ENCODE assay signal across 8 mouse cellular contexts in the genomic region with DNA sequence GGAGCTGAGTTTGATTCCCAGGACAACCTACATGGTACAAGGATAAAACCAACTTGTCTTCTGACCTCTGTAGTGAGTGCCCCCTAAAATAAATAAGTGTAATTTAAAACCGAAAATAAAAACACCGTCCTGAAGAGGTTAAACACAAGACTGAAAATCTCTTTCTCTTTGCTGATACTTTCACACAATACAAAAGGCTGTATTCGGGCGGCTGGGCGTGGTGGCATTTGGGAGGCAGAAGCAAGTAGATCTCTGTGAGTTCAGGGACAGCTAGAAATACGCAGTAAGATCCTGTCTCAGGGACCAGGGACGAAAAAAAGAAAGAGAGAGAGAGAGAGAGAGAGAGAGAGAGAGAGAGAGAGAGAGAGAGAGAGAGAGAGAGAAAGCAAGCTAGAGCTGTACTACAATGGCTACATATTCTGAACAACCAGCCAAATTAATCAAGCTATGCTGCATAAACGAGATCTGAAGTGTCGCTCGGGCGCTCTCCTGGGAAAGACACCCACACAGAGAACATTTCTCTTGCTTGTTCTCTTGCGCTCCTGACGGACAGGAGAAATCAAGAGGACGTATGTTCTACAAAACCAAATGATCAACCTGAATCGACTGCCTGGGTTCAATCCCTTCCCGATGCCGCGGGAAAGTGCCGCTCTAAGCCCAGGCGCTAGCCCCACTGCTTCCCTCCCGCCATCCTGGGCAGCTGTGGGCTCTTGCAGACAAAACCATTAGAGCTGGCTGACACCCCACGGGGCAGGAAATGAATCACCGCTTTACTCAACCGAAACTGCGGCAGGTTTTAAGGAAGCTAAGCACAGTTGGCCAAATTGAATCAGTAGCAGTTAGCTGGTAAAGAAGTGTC. TPM values are rescaled to one million over a fixed set of nuclear protein-coding genes. Genes with fewer than 3 reads are reported as not detected.
DNase-seq lines count a peak whose midpoint lies in the region; ATAC-seq lines count a peak whose summit lies in the region.

No protein-coding gene starts in this region.

- peak overlapping the region; percentile 54; the same call in 1 of the 2 replicates for H3K9ac ChIP-seq in forebrain, embryonic 12.5 days
- H3K9ac ChIP-seq in heart, embryonic 16.5 days (ENCODE audit: low read length) = peak overlapping the region; percentile 73
- H3K9ac ChIP-seq in liver, embryonic 16.5 days (ENCODE audit: low read depth, low read length) = peak overlapping the region; percentile 25; the same call in 1 of the 2 replicates
- peak overlapping the region; percentile 37 for H3K9ac ChIP-seq in neural tube, embryonic 11.5 days (ENCODE audit: low read length)

- DNase-seq in CD4-positive, CD25-positive, alpha-beta regulatory T cell, adult 2 months (ENCODE audit: low read depth, low spot score) = peak; percentile 83
- peak; percentile 92 for DNase-seq in brain, adult 2 months (ENCODE audit: low read depth, low spot score)
- DNase-seq in kidney, postnatal 25 days = peak; percentile 62 to 76
- DNase-seq in neural tube, embryonic 11.5 days (ENCODE audit: low spot score) = peak; percentile 82
- DNase-seq in thymus, adult 18-20 months = peak; percentile 54 to 64

- H3K4me2 ChIP-seq in forebrain, embryonic 12.5 days = peak overlapping the region; percentile 55
- peak overlapping the region; percentile 74 for H3K4me2 ChIP-seq in heart, embryonic 16.5 days (ENCODE audit: low read depth, low read length)
- H3K4me2 ChIP-seq in liver, embryonic 16.5 days (ENCODE audit: low read depth, low read length) = peak overlapping the region; percentile 33
- peak overlapping the region; percentile 39 for H3K4me2 ChIP-seq in neural tube, embryonic 11.5 days (ENCODE audit: low read depth)

- H3K4me1 ChIP-seq in forebrain, embryonic 12.5 days = peaks cover 60% of the 10 kb centered on the region
- peaks cover 39% of the 10 kb centered on the region for H3K4me1 ChIP-seq in heart, embryonic 16.5 days (ENCODE audit: control insufficient read depth, insufficient read depth, low read length)
- H3K4me1 ChIP-seq in liver, embryonic 16.5 days (ENCODE audit: control insufficient read depth, low read depth, low read length) = peaks cover 4% of the 10 kb centered on the region
- H3K4me1 ChIP-seq in neural tube, embryonic 11.5 days (ENCODE audit: control insufficient read depth, insufficient read depth, low read length) = peaks cover 20% of the 10 kb centered on the region

- no peaks in the 10 kb centered on the region for H3K36me3 ChIP-seq in forebrain, embryonic 12.5 days (replicated peaks)
- no peaks in the 10 kb centered on the region for H3K36me3 ChIP-seq in heart, embryonic 16.5 days (ENCODE audit: control insufficient read depth, insufficient read depth)
- H3K36me3 ChIP-seq in liver, embryonic 16.5 days (ENCODE audit: control insufficient read depth, insufficient read depth) = no peaks in the 10 kb centered on the region
- H3K36me3 ChIP-seq in neural tube, embryonic 11.5 days (ENCODE audit: control insufficient read depth, insufficient read depth, low read length) = no peaks in the 10 kb centered on the region

- peak overlapping the region; percentile 25 for H3K4me3 ChIP-seq in forebrain, embryonic 12.5 days (replicated peaks)
- H3K4me3 ChIP-seq in heart, embryonic 16.5 days (ENCODE audit: low read length) = peak overlapping the region; percentile 56
- peak overlapping the region; percentile 47 for H3K4me3 ChIP-seq in liver, embryonic 16.5 days (ENCODE audit: low read depth, low read length)
- peak overlapping the region; percentile 10; the same call in 1 of the 2 replicates for H3K4me3 ChIP-seq in neural tube, embryonic 11.5 days (ENCODE audit: low read depth, low read length)

- no peaks in the 10 kb centered on the region for H3K9me3 ChIP-seq in forebrain, embryonic 12.5 days
- H3K9me3 ChIP-seq in heart, embryonic 16.5 days (replicated peaks; ENCODE audit: control insufficient read depth, low read length) = no peaks in the 10 kb centered on the region
- H3K9me3 ChIP-seq in liver, embryonic 16.5 days (replicated peaks; ENCODE audit: control insufficient read depth, low read length) = no peaks in the 10 kb centered on the region
- H3K9me3 ChIP-seq in neural tube, embryonic 11.5 days (ENCODE audit: control insufficient read depth, low read length) = no peaks in the 10 kb centered on the region

- H3K27me3 ChIP-seq in forebrain, embryonic 12.5 days = no peaks in the 10 kb centered on the region
- H3K27me3 ChIP-seq in heart, embryonic 16.5 days (ENCODE audit: control insufficient read depth, insufficient read depth, low read length) = no peaks in the 10 kb centered on the region
- no peaks in the 10 kb centered on the region for H3K27me3 ChIP-seq in liver, embryonic 16.5 days (ENCODE audit: control insufficient read depth, insufficient read depth, low read depth, low read length)
- H3K27me3 ChIP-seq in neural tube, embryonic 11.5 days (ENCODE audit: control insufficient read depth, insufficient read depth, low read length) = no peaks in the 10 kb centered on the region

- peak; percentile 70 for ATAC-seq in forebrain, embryonic 12.5 days (ENCODE audit: low FRiP score)
- peak; percentile 72; the same call in 1 of the 2 replicates for ATAC-seq in heart, embryonic 16.5 days (replicated peaks; ENCODE audit: extremely low read depth, insufficient read depth, low FRiP score)
- peak; percentile 63; the same call in 1 of the 2 replicates for ATAC-seq in liver, embryonic 16.5 days (ENCODE audit: low read depth)
- ATAC-seq in neural tube, embryonic 11.5 days (ENCODE audit: insufficient read depth, low FRiP score, low TSS enrichment) = peak; percentile 73; the same call in 1 of the 2 replicates

- WGBS in forebrain, embryonic 12.5 days = 6% methylated on average over 25 of the region's 25 CpGs
- WGBS in heart, embryonic 16.5 days = 10% methylated on average over 25 of the region's 25 CpGs
- WGBS in liver, embryonic 16.5 days (ENCODE audit: insufficient replicate concordance) = 5% methylated on average over 25 of the region's 25 CpGs
- WGBS in neural tube, embryonic 11.5 days = 12% methylated on average over 25 of the region's 25 CpGs

- H3K27ac ChIP-seq in forebrain, embryonic 12.5 days = 0 out of 2 replicates have a peak overlapping the region, but pooled peaks have one; percentile 48
- peak overlapping the region; percentile 77 for H3K27ac ChIP-seq in heart, embryonic 16.5 days (ENCODE audit: low read length)
- H3K27ac ChIP-seq in liver, embryonic 16.5 days (ENCODE audit: low read length) = peak overlapping the region; percentile 75
- 0 out of 2 replicates have a peak overlapping the region, but pooled peaks have one; percentile 36 for H3K27ac ChIP-seq in neural tube, embryonic 11.5 days (ENCODE audit: low read depth, low read length)

RNA-seq across cellular contexts. Expression of gene Maml3, which starts 35.3 kb away (rescaled TPM):
- polyA plus RNA-seq in forebrain, embryonic 12.5 days (2016; fragmentation: Nextera tagmentation; extraction: Ambion mirVana) = 7.6 and 7.7 TPM in 2 replicates
- polyA plus RNA-seq in heart, embryonic 16.5 days (2015; fragmentation: Nextera tagmentation; extraction: Ambion mirVana) = 2.6 and 3.1 TPM in 2 replicates
- 0.78 and 0.84 TPM in 2 replicates for polyA plus RNA-seq in liver, embryonic 16.5 days (2015; fragmentation: Nextera tagmentation; extraction: Ambion mirVana)
- polyA plus RNA-seq in neural tube, embryonic 11.5 days (2014; fragmentation: Nextera tagmentation; extraction: Ambion mirVana) = 7.8 and 8.1 TPM in 2 replicates

Comparison
In these comparisons a context has a peak if more than half of its experiments do, and no peak if none do; other contexts are left out.
1. Peak in every context shown above with its lines: DNase-seq, ATAC-seq, H3K4me3 ChIP-seq and H3K27ac ChIP-seq.